Mouse (Mus musculus): ENCODE results near the gene Adarb2.

DNA sequence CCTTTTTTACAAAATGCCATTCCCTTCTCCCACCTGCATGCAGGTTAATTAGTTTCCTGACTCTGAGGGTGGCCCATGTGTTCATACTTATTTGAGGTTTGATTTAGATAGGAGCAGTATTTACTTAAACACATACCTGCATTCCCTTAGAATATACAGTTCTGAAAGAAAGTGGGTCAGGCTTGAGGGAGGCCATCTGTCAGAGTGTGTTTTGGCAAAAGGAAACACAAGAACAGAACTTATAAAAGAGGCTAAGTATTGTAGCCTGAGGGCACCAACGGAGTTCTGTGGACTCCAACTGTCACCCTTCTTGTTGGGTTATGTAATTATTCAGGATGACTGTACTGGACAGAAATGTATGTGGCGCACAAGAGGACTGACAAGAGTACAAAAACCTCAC lies 349.6 kb downstream of the Adarb2 start:
- TF ChIP-seq CTCF (IDR thresholded peaks at IDR 0.05): no peak
- no peak for TF ChIP-seq EP300 (IDR thresholded peaks at IDR 0.05)

Measured in lung, postnatal 0 days (tissue).